Comparison of ENCODE assay signal across 8 mouse cellular contexts in genomic region chr6:82652521-82653168, GRCm38 (mm10). TPM values are rescaled to one million over a fixed set of nuclear protein-coding genes. Genes with fewer than 3 reads are reported as not detected.
DNase-seq lines count a peak whose midpoint lies in the region; ATAC-seq lines count a peak whose summit lies in the region.

No protein-coding gene starts in this region.

- peak; percentile 99 for DNase-seq in ZHBTc4 (ENCODE audit: low read depth, low spot score)
- peak; percentile 93 for DNase-seq in gastrocnemius, adult 8-10 months (ENCODE audit: low spot score in 2 of 2)
- peak; percentile 97 for DNase-seq in induced T-regulatory cell, adult 2 months (ENCODE audit: low read depth)
- peak; percentile 78 to 90 for DNase-seq in left cerebral cortex, adult 9 months (ENCODE audit: low spot score in 2 of 2)
- DNase-seq in right cerebral cortex, postnatal 14 days: peak; percentile 93
- peak; percentile 95 to 96 for DNase-seq in urinary bladder, postnatal 36 days (ENCODE audit: low spot score in 2 of 2)

- peak; percentile 94 for ATAC-seq in common myeloid progenitor, adult 5-6 weeks (replicated peaks; ENCODE audit: low read depth, poor library complexity, severe bottlenecking)
- peak; percentile 92 for ATAC-seq in megakaryocyte progenitor cell, adult 5-6 weeks (replicated peaks; ENCODE audit: poor library complexity)

RNA-seq across cellular contexts. Expression of gene Pole4, which starts 52.5 kb away (rescaled TPM):
- total RNA-seq in common myeloid progenitor, adult 5-6 weeks (2017): 57.4 and 61.9 TPM in 2 replicates
- 10 to 100 TPM; 19.6 to 27.0 (median 20.2) TPM for total RNA-seq in gastrocnemius, adult 8-10 months (2022)
- total RNA-seq in megakaryocyte progenitor cell, adult 5-6 weeks (2015): 87.5 and 108 TPM in 2 replicates
- 42.6 and 48.6 TPM in 2 replicates for total RNA-seq in megakaryocyte progenitor cell, adult 5-6 weeks (2017)

Comparison
In these comparisons a context has a peak if more than half of its experiments do, and no peak if none do; other contexts are left out.
1. Peak in every context shown above with its lines: DNase-seq and ATAC-seq.